Mouse (Mus musculus): Measurements from ENCODE around the gene Slc25a27. TPM values are rescaled to one million over a fixed set of nuclear protein-coding genes. Genes with fewer than 3 reads are reported as not detected.

Gene Slc25a27
- polyA plus RNA-seq (2017; shearing (Covaris generic)), result 12.9 TPM

GRCm38 (mm10) chr17:43666576-43667289 is at the start of gene Slc25a27:
Gene Slc25a27, minus strand, starts transcription at chr17:43667214.

DNA sequence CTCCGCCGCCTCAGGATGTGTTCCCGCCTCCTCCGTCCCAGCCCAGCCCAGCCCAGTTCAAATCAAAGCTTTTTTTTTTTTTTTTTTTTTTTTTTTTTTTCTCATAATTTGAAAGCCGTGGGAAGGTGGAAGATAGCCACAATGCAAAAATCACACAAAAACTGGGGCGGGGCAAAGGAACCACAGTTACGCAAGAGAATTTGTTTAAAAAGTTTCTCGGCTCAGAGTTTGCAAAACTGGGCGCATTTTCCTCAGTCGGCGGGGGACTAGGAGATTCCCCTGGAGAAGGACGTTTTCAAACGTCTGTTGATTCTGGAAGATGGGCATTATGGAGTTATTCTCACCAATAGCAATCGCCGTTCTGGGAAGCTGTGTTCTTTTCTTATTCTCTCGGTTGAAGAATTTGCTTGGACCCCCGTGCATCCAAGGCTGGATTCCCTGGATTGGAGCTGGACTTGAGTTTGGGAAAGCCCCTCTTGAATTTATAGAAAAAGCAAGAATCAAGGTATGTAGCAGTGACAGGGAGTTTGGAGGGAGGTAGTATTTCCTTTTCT is 353 bp upstream of the Slc25a27 start, which contains the start of gene Cyp39a1:
Gene Cyp39a1 (plus strand): TSS at position 136 of the 554 bp plus-strand sequence.

DNA sequence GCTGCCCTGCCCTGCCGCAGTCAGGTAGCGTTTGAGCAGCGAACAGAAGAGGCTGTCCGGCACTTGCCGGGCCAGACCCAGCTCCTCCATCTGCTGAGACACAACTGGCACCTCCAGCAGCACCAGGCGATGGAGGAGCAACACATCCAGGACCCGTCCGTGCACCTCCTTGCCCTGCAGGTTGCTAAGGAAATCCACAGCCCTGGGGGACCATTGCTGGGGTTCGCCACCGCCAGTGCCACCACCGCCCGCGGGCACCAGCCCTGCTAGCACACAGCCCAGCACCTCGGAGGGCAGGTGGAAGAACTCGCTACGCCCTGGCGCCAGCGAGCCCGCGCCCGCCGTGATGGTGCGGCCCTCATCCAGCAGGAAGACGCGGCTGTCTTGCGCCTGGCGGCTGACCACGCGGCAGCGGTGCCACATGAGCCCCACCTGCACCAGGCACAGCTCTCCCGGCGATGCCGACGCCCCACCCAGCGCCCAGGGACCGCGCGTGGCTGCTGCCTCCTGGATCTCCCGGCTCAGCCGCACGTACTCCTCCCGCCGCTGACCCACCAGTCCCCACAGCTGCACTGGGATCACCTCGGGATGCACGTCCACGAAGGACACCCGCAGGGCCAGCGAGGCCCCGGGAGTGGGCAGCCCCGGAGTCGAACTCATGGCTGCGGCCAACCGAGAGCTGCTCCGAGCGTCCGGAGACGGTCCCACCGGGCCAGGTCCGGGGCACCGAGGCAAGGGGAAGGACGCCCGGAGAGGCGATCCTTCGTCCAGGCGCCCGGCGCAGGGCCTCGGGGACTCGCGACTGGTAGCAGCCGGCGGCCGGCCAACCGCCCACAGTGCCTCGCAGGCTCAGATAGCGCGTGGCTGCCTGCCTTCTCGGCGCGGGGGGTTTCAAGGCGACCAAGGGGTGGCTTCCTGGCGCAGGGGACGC is 37.3 kb downstream of the Slc25a27 start, which contains the start of gene Tdrd6:
Gene Tdrd6 (minus strand): TSS at position 804 of the 931 bp plus-strand sequence.

Other genes starting within 250 kb of the Slc25a27 start
- not detected for gene Mep1a, start 164.4 kb downstream of the Slc25a27 start, polyA plus RNA-seq (2017; shearing (Covaris generic))
- gene Ankrd66, start 123.6 kb downstream of the Slc25a27 start, polyA plus RNA-seq (2017; shearing (Covaris generic)), result not detected
- 0.28 TPM for gene Pla2g7, start 99.1 kb downstream of the Slc25a27 start, polyA plus RNA-seq (2017; shearing (Covaris generic))
- gene Tdrd6, start 36.9 kb downstream of the Slc25a27 start, polyA plus RNA-seq (2017; shearing (Covaris generic)), result not detected
- 3.6 TPM for gene Cyp39a1, start 211 bp upstream of the Slc25a27 start, polyA plus RNA-seq (2017; shearing (Covaris generic))
- not detected for gene Rcan2, start 134.1 kb upstream of the Slc25a27 start, polyA plus RNA-seq (2017; shearing (Covaris generic))

Data from effector memory CD4-positive, alpha-beta T cell, adult 7 months (primary cell).